Mouse (Mus musculus): ENCODE measurements at regions not wholly inside any gene's neighbourhood (a gene's known extent, or its start where the extent isn't known, plus 50 kb on each side); places are given as distances from the start of the nearest gene placed in this dataset.
A peak's percentile ranks its signal among the peaks of the same experiment; 100 is the strongest.
"Not testable (repeated sequence)": the region's sequence is repeated elsewhere in the genome, so short reads cannot be mapped to it uniquely, and the experiment has no call there.

GRCm38 (mm10) chr17:85867945-85868616 lies 180.0 kb upstream of the Six2 start:
- peaks cover 4% of the 10 kb centered on the region; the same call in 1 of the 2 replicates for H3K4me1 ChIP-seq (ENCODE audit: control insufficient read depth, insufficient read depth, insufficient read length, low read length)

DNA sequence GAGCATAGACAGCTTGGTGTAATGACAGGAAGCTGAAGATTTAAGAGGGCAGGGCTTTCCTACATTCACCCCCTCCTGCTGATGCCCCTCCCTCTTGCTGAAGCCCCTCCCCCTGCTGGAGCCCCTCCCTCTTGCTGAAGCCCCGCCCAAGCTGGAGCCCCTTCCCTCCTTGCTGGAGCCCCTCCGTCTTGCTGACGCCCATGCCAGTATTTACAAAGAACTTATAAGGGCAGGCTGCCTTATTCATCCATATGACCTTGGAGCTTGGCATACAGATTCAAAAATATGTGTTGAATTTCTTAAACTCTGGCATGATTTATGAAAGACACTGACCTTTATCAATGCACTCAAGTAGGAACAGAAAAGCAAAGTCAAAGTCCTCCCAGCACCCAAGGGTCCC lies 178.5 kb upstream of the Six2 start:
- Histone ChIP-seq H3K4me1 (ENCODE audit: control insufficient read depth, insufficient read depth, insufficient read length, low read length) (peaks cover 4% of the 10 kb centered on the region; the same call in 1 of the 2 replicates), H3K4me3 (ENCODE audit: insufficient read depth, low read depth, low read length) (no peak overlapping the region), H3K27ac (replicated peaks; ENCODE audit: low read depth, low read length) (peak overlapping the region; percentile 91)

More at GRCm38 (mm10) chr17:85867945-85868616, 180.0 kb upstream of the Six2 start:
- Histone ChIP-seq H3K27ac (replicated peaks; ENCODE audit: low read depth, low read length) (no peak overlapping the region), H3K4me3 (ENCODE audit: insufficient read depth, low read depth, low read length) (no peak overlapping the region)

DNA sequence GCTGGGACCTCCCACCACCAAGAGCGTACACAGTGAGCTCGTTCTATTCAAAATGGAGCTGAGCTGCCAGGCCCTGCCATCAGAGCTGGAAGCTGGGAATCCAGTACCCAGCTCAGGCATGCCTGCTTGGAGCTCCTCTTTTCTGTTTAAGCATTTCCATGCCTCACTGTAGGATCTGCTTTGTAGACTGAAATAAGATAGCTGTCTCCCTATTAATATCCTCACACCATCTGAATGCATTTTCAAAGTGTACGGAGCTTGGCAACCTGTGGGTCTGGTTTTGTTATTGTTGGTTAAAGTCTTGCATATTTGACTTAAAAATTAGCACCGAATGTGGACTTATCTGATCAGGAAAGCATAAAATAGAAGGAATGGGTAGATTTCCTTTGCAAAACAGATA lies 177.9 kb upstream of the Six2 start:
- Histone ChIP-seq H3K27ac (replicated peaks; ENCODE audit: low read depth, low read length) (no peak overlapping the region), H3K4me1 (ENCODE audit: control insufficient read depth, insufficient read depth, insufficient read length, low read length) (peaks cover 4% of the 10 kb centered on the region; the same call in 1 of the 2 replicates), H3K4me3 (ENCODE audit: insufficient read depth, low read depth, low read length) (no peak overlapping the region)

GRCm38 (mm10) chr17:85861328-85861727 lies 173.3 kb upstream of the Six2 start:
- no peaks in the 10 kb centered on the region for H3K4me1 ChIP-seq (ENCODE audit: control insufficient read depth, insufficient read depth, insufficient read length, low read length)
- no peak overlapping the region for H3K27ac ChIP-seq (replicated peaks; ENCODE audit: low read depth, low read length)
- no peak overlapping the region for H3K4me3 ChIP-seq (ENCODE audit: insufficient read depth, low read depth, low read length)

DNA sequence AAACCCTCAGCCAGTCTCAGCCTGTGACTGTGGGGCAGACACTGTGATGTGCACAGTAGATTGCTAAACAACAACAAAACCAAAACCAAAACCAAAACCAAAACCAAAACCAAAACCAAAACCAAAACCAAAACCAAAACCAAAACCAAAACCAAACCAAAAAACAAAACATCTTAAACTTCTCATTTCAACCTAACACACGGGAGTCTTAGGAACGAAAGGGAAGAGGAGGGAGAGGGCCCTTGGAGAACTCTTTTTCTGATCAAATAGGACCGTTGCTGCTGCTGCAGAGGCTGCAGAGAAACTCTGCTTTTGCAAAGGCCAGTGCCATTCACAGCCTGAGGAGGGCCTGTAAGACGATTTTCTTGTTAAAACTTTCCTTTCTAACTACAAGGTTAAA lies 172.7 kb upstream of the Six2 start:
- Histone ChIP-seq H3K4me3 (ENCODE audit: insufficient read depth, low read depth, low read length) (no peak overlapping the region), H3K4me1 (ENCODE audit: control insufficient read depth, insufficient read depth, insufficient read length, low read length) (no peaks in the 10 kb centered on the region), H3K27ac (replicated peaks; ENCODE audit: low read depth, low read length) (no peak overlapping the region)

DNA sequence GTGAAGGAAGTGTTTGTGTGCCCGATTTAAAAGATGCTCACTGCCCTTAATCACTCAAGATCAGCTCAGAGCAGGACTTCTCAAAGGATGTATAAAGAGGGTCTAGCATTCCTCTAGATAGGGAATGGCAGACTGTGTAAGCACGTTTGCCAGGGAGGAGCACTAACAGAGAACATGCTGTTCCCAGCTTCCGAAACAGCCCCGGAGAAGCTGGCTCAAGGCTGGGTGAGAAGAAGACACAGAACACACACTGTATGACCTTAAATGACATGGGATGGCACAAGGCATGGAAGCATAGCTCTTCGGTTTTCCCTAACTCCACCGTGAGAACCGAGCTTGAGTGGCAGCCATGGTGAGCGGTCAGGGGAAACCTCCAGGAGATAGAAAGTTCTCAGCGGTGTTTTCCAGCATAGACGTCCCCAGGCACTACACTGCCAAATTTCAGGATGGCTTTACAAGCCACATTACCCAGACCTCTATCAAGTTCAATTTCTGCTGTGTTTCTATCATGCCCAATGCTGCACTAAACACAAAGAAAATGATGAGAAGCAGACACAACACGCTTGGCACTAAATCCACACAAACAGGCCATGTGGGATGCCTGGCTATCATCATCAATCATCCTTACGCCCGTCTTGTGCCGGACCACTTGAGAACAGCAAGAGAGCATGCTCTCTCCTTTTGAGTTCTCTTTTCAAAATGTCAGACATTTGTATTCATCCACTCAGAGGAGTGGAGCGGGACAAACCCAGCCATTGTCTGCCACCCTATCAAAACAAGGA lies 172.0 kb upstream of the Six2 start:
- no peak overlapping the region for H3K4me3 ChIP-seq (ENCODE audit: insufficient read depth, low read depth, low read length)
- H3K4me1 ChIP-seq (ENCODE audit: control insufficient read depth, insufficient read depth, insufficient read length, low read length): no peaks in the 10 kb centered on the region
- H3K27ac ChIP-seq (replicated peaks; ENCODE audit: low read depth, low read length): no peak overlapping the region

GRCm38 (mm10) chr17:85858516-85858915 lies 170.4 kb upstream of the Six2 start:
- no peak overlapping the region for H3K4me3 ChIP-seq (ENCODE audit: insufficient read depth, low read depth, low read length)
- no peaks in the 10 kb centered on the region for H3K4me1 ChIP-seq (ENCODE audit: control insufficient read depth, insufficient read depth, insufficient read length, low read length)
- H3K27ac ChIP-seq (replicated peaks; ENCODE audit: low read depth, low read length): no peak overlapping the region

- Histone ChIP-seq H3K4me1 (ENCODE audit: control insufficient read depth, insufficient read depth, insufficient read length, low read length) (no peaks in the 10 kb centered on the region), H3K4me3 (ENCODE audit: insufficient read depth, low read depth, low read length) (peak overlapping the region; percentile 31), H3K27ac (replicated peaks; ENCODE audit: low read depth, low read length) (no peak overlapping the region)
These were observed 169.8 kb upstream of the Six2 start for GRCm38 (mm10) chr17:85857705-85858472.

GRCm38 (mm10) chr17:85856894-85857293 lies 168.8 kb upstream of the Six2 start:
- not testable (repeated sequence) for H3K4me3 ChIP-seq (ENCODE audit: insufficient read depth, low read depth, low read length); H3K27ac ChIP-seq (replicated peaks; ENCODE audit: low read depth, low read length); H3K4me1 ChIP-seq (ENCODE audit: control insufficient read depth, insufficient read depth, insufficient read length, low read length)

GRCm38 (mm10) chr17:85853156-85853555 lies 165.1 kb upstream of the Six2 start:
- H3K4me3 ChIP-seq (ENCODE audit: insufficient read depth, low read depth, low read length): no peak overlapping the region
- no peak overlapping the region for H3K27ac ChIP-seq (replicated peaks; ENCODE audit: low read depth, low read length)
- no peaks in the 10 kb centered on the region for H3K4me1 ChIP-seq (ENCODE audit: control insufficient read depth, insufficient read depth, insufficient read length, low read length)

GRCm38 (mm10) chr17:85848526-85848925 lies 160.5 kb upstream of the Six2 start:
- Histone ChIP-seq H3K4me1 (ENCODE audit: control insufficient read depth, insufficient read depth, insufficient read length, low read length) (no peaks in the 10 kb centered on the region), H3K27ac (replicated peaks; ENCODE audit: low read depth, low read length) (no peak overlapping the region), H3K4me3 (ENCODE audit: insufficient read depth, low read depth, low read length) (no peak overlapping the region)

DNA sequence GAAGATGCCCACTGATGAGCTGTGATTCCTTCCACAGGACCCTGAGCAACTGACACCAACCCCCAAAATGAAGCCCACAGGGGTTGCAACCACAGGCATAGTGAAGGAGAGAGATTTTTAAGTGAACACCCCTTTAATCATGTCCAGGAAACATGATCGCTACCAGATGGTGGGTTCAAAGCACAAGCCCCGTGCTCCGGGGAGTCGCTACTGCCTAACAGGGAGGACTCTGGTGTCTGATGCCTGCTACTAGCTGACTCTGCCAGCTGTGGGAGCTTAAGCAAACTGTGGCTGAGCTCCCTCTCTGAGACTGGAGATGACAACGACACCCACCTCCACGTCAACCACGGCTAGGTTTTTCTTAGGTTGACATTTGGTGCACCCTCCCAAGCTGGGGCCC lies 159.7 kb upstream of the Six2 start:
- H3K4me3 ChIP-seq (ENCODE audit: insufficient read depth, low read depth, low read length): no peak overlapping the region
- no peaks in the 10 kb centered on the region for H3K4me1 ChIP-seq (ENCODE audit: control insufficient read depth, insufficient read depth, insufficient read length, low read length)
- no peak overlapping the region for H3K27ac ChIP-seq (replicated peaks; ENCODE audit: low read depth, low read length)

- Histone ChIP-seq H3K4me1 (ENCODE audit: control insufficient read depth, insufficient read depth, insufficient read length, low read length) (no peaks in the 10 kb centered on the region), H3K27ac (replicated peaks; ENCODE audit: low read depth, low read length) (no peak overlapping the region), H3K4me3 (ENCODE audit: insufficient read depth, low read depth, low read length) (no peak overlapping the region)
These were observed 157.0 kb upstream of the Six2 start for GRCm38 (mm10) chr17:85845059-85845458.

- no peaks in the 10 kb centered on the region for H3K4me1 ChIP-seq (ENCODE audit: control insufficient read depth, insufficient read depth, insufficient read length, low read length)
- no peak overlapping the region for H3K27ac ChIP-seq (replicated peaks; ENCODE audit: low read depth, low read length)
- H3K4me3 ChIP-seq (ENCODE audit: insufficient read depth, low read depth, low read length): no peak overlapping the region
These were observed 156.4 kb upstream of the Six2 start for GRCm38 (mm10) chr17:85844486-85844885.

GRCm38 (mm10) chr17:85823036-85823435 lies 135.0 kb upstream of the Six2 start:
- no peak overlapping the region for H3K4me3 ChIP-seq (ENCODE audit: insufficient read depth, low read depth, low read length)
- H3K27ac ChIP-seq (replicated peaks; ENCODE audit: low read depth, low read length): no peak overlapping the region
- no peaks in the 10 kb centered on the region for H3K4me1 ChIP-seq (ENCODE audit: control insufficient read depth, insufficient read depth, insufficient read length, low read length)
